Mouse (Mus musculus): ENCODE data around the gene Ptprf.

DNA sequence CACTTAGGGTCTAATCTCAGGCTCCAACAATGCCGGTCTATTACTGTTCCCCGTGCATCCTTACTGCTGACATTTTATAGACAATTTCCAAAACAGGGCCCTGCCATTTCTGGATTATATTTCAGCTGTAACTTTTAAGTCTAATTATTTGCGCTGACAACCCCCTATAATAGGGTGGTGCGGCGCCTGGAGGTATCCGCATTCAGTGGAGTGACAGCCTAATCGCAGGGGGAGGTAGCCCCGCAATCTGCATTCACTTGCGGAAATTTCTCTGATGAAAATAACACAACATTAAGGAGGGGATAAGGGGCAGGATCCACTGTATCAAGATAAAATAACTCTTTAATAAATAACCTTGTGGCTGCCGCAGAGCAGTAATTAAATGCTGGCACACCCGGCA lies 47.9 kb downstream of the Ptprf start:
- TF ChIP-seq CTCF (IDR thresholded peaks at IDR 0.05) (no peak), EP300 (IDR thresholded peaks at IDR 0.05) (no peak)

All from lung, postnatal 0 days (tissue).